Mouse (Mus musculus) myocyte (in vitro differentiated cells): Measurements from ENCODE around the gene Slc16a1. TPM values are rescaled to one million over a fixed set of nuclear protein-coding genes. Genes with fewer than 3 reads are reported as not detected.

Source experiments
- H3K27me3 ChIP-seq: one replicate; pipeline ENCODE4 v1.6.1; 2011; ENCODE audit not compliant: control insufficient read depth, insufficient read depth, insufficient read length
- H3K36me3 ChIP-seq: one replicate; pipeline ENCODE4 v1.6.1; 2011; ENCODE audit not compliant: control insufficient read depth, insufficient read depth
- H3K4me2 ChIP-seq: one replicate; pipeline ENCODE4 v1.6.1; 2011; ENCODE audit warnings: low read depth, control low read depth
- H3K4me3 ChIP-seq: one replicate; pipeline ENCODE4 v1.5.1; 2011; ENCODE audit warnings: mild to moderate bottlenecking, control low read depth, moderate library complexity
- H3K79me2 ChIP-seq: one replicate; pipeline ENCODE4 v1.6.1; 2011; ENCODE audit not compliant: control insufficient read depth, insufficient read depth
- H3ac ChIP-seq: one replicate; pipeline ENCODE4 v1.6.1; 2011; ENCODE audit not compliant: control insufficient read depth, insufficient read length
- CEBPB ChIP-seq: IDR thresholded peaks from 2 replicates; pipeline ENCODE4 v1.6.1; 2011; ENCODE audit warnings: mild to moderate bottlenecking, moderate library complexity; ENCODE audit not compliant: poor library complexity, insufficient read depth, severe bottlenecking
- E2F4 ChIP-seq: IDR thresholded peaks from one replicate; pipeline ENCODE4 v1.6.1; 2011; ENCODE audit warnings: mild to moderate bottlenecking, control low read depth, moderate library complexity; ENCODE audit not compliant: insufficient read depth
- MAX ChIP-seq: IDR thresholded peaks from one replicate; pipeline ENCODE4 v1.6.1; 2011; ENCODE audit warnings: low read depth, mild to moderate bottlenecking, control low read depth
- MYOD1 ChIP-seq, 3 experiments: IDR thresholded peaks; one replicate each; pipeline ENCODE4 v1.6.1; 2011; ENCODE audit warnings: control low read depth in 2 of 3, low read depth in 2 of 3, mild to moderate bottlenecking in 2 of 3, moderate library complexity in 1 of 3; ENCODE audit not compliant: insufficient read length in 2 of 3, control insufficient read depth in 1 of 3
- MYOG ChIP-seq, 3 experiments: IDR thresholded peaks; one replicate each; pipeline ENCODE4 v1.6.1; 2011; ENCODE audit warnings: control low read depth in 2 of 3, low read depth in 2 of 3, mild to moderate bottlenecking in 2 of 3; ENCODE audit not compliant: insufficient read length in 2 of 3, control insufficient read depth in 1 of 3, insufficient read depth in 1 of 3
- POLR2A ChIP-seq: IDR thresholded peaks from one replicate; pipeline ENCODE4 v1.6.1; 2011; ENCODE audit warnings: low read depth, mild to moderate bottlenecking, control low read depth, moderate library complexity; ENCODE audit not compliant: insufficient read length
- POLR2AphosphoS2 ChIP-seq: IDR thresholded peaks from one replicate; pipeline ENCODE4 v1.6.1; 2011; ENCODE audit warnings: low read depth, control low read depth; ENCODE audit not compliant: insufficient read length
- REST ChIP-seq: IDR thresholded peaks from one replicate; pipeline ENCODE4 v1.6.1; 2011; ENCODE audit warnings: mild to moderate bottlenecking, control low read depth, moderate library complexity; ENCODE audit not compliant: insufficient read depth, insufficient read length
- SRF ChIP-seq: IDR thresholded peaks from one replicate; pipeline ENCODE4 v1.6.1; 2011; ENCODE audit warnings: low read depth; ENCODE audit not compliant: control insufficient read depth, insufficient read length
- TCF12 ChIP-seq: IDR thresholded peaks from one replicate; pipeline ENCODE4 v1.6.1; 2011; ENCODE audit warnings: mild to moderate bottlenecking, control low read depth; ENCODE audit not compliant: poor library complexity, insufficient read depth, severe bottlenecking
- TCF3 ChIP-seq: IDR thresholded peaks from one replicate; pipeline ENCODE4 v1.6.1; 2011; ENCODE audit warnings: low read depth, control low read depth; ENCODE audit not compliant: insufficient read length
- USF1 ChIP-seq: IDR thresholded peaks from one replicate; pipeline ENCODE4 v1.6.1; 2011; ENCODE audit warnings: low read depth, mild to moderate bottlenecking, control low read depth, moderate library complexity
- polyA plus RNA-seq: library from polyadenylated mRNA; unstranded; fragments of >200 nt; fragmentation: generic; extraction: Trizol; gene quantifications from one replicate; pipeline ENCODE4 v1.2.1, GENCODE M21; 2012; ENCODE audit warnings: missing spikeins

Slc16a1 gene
- polyA plus RNA-seq, 1 experiment = 24.7 TPM

GRCm38 (mm10) chr3:104654219-104654618, 15.8 kb downstream of the Slc16a1 start:
- Histone ChIP-seq H3K79me2 (peaks cover 12% of the 10 kb centered on the region), H3K4me3 (no peak overlapping the region), H3K4me2 (no peak overlapping the region), H3ac (no peak overlapping the region), H3K27me3 (no peaks in the 10 kb centered on the region), H3K36me3 (peaks cover 52% of the 10 kb centered on the region)
- TF ChIP-seq MYOD1 (IDR thresholded peaks at IDR 0.05; ENCODE audit: control insufficient read depth in 1 of 3, insufficient read length in 2 of 3, low read depth in 2 of 3) (no peak), POLR2A (no peak), TCF12 (no peak), E2F4 (no peak), REST (no peak), MYOG (IDR thresholded peaks at IDR 0.05; ENCODE audit: control insufficient read depth in 1 of 3, insufficient read depth in 1 of 3, insufficient read length in 2 of 3, low read depth in 2 of 3) (no peak), USF1 (no peak), CEBPB (no peak), MAX (no peak), TCF3 (no peak), POLR2AphosphoS2 (no peak), SRF (no peak)

GRCm38 (mm10) chr3:104654921-104655320, 16.5 kb downstream of the Slc16a1 start:
- H3K27me3 ChIP-seq = no peaks in the 10 kb centered on the region
- no peak overlapping the region for H3K4me3 ChIP-seq
- no peak overlapping the region for H3ac ChIP-seq
- H3K4me2 ChIP-seq = no peak overlapping the region
- no peak for TF ChIP-seq SRF
- TF ChIP-seq E2F4 = no peak
- TF ChIP-seq TCF3 = no peak
- TF ChIP-seq USF1 = no peak
- no peak for TF ChIP-seq REST
- TF ChIP-seq MYOG (IDR thresholded peaks at IDR 0.05; ENCODE audit: control insufficient read depth in 1 of 3, insufficient read depth in 1 of 3, insufficient read length in 2 of 3, low read depth in 2 of 3) = no peak
- TF ChIP-seq MYOD1 (IDR thresholded peaks at IDR 0.05; ENCODE audit: control insufficient read depth in 1 of 3, insufficient read length in 2 of 3, low read depth in 2 of 3) = no peak
- TF ChIP-seq MAX = no peak
- no peak for TF ChIP-seq CEBPB
- TF ChIP-seq POLR2A = no peak
- TF ChIP-seq TCF12 = no peak
- no peak for TF ChIP-seq POLR2AphosphoS2
- H3K36me3 ChIP-seq = peaks cover 52% of the 10 kb centered on the region
- H3K79me2 ChIP-seq = peaks cover 11% of the 10 kb centered on the region

GRCm38 (mm10) chr3:104658706-104659105, 20.2 kb downstream of the Slc16a1 start:
- Histone ChIP-seq H3K36me3 (peaks cover 35% of the 10 kb centered on the region), H3ac (no peak overlapping the region), H3K4me2 (no peak overlapping the region), H3K4me3 (no peak overlapping the region), H3K79me2 (no peaks in the 10 kb centered on the region), H3K27me3 (no peaks in the 10 kb centered on the region)
- TF ChIP-seq USF1 = no peak
- TF ChIP-seq POLR2AphosphoS2 = no peak
- TF ChIP-seq REST = no peak
- TF ChIP-seq CEBPB = no peak
- TF ChIP-seq TCF3 = no peak
- TF ChIP-seq MYOD1 (IDR thresholded peaks at IDR 0.05; ENCODE audit: control insufficient read depth in 1 of 3, insufficient read length in 2 of 3, low read depth in 2 of 3) = no peak
- TF ChIP-seq E2F4 = no peak
- TF ChIP-seq SRF = no peak
- TF ChIP-seq TCF12 = no peak
- TF ChIP-seq POLR2A = no peak
- TF ChIP-seq MAX = no peak
- TF ChIP-seq MYOG (IDR thresholded peaks at IDR 0.05; ENCODE audit: control insufficient read depth in 1 of 3, insufficient read depth in 1 of 3, insufficient read length in 2 of 3, low read depth in 2 of 3) = no peak

DNA sequence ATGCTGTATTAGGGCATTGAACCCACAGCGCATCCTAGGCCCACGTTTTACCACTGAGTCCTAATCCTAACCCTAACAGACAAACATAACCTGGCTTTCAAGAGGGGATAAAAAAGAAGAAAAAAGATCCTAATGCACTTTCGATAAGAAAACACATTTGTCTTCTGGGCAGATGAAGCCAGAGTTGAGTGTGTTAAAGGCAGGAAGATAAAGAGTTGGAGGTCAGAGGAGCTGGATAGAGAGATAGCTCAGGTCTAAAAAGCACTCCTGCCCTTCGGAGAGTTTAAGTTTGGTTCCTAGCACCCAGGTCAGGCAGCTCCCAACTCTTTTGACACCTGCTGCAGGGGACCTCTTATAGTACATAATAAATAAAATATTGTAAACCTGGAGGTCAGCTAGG, 21.3 kb downstream of the Slc16a1 start:
- Histone ChIP-seq H3K79me2 (no peaks in the 10 kb centered on the region), H3K27me3 (no peaks in the 10 kb centered on the region), H3K36me3 (peaks cover 28% of the 10 kb centered on the region), H3K4me3 (no peak overlapping the region), H3K4me2 (no peak overlapping the region), H3ac (no peak overlapping the region)
- no peak for TF ChIP-seq MYOD1 (IDR thresholded peaks at IDR 0.05; ENCODE audit: control insufficient read depth in 1 of 3, insufficient read length in 2 of 3, low read depth in 2 of 3)
- no peak for TF ChIP-seq TCF3
- no peak for TF ChIP-seq TCF12
- no peak for TF ChIP-seq MYOG (IDR thresholded peaks at IDR 0.05; ENCODE audit: control insufficient read depth in 1 of 3, insufficient read depth in 1 of 3, insufficient read length in 2 of 3, low read depth in 2 of 3)
- TF ChIP-seq MAX = no peak
- TF ChIP-seq SRF = no peak
- TF ChIP-seq USF1 = no peak
- TF ChIP-seq CEBPB = no peak
- no peak for TF ChIP-seq REST
- no peak for TF ChIP-seq POLR2AphosphoS2

GRCm38 (mm10) chr3:104660522-104660921, 22.1 kb downstream of the Slc16a1 start:
- Histone ChIP-seq H3K4me2 (no peak overlapping the region), H3ac (no peak overlapping the region), H3K4me3 (no peak overlapping the region), H3K79me2 (no peaks in the 10 kb centered on the region), H3K27me3 (no peaks in the 10 kb centered on the region), H3K36me3 (peaks cover 25% of the 10 kb centered on the region)
- TF ChIP-seq E2F4 (no peak), USF1 (no peak), MYOD1 (IDR thresholded peaks at IDR 0.05; ENCODE audit: control insufficient read depth in 1 of 3, insufficient read length in 2 of 3, low read depth in 2 of 3) (no peak), TCF12 (no peak), SRF (no peak), REST (no peak), TCF3 (no peak), CEBPB (no peak), POLR2AphosphoS2 (no peak)
